Mouse (Mus musculus): ENCODE measurements around the gene Fuk.
"Not testable (repeated sequence)": the region's sequence is repeated elsewhere in the genome, so short reads cannot be mapped to it uniquely, and the experiment has no call there.

Gene Fuk

DNA sequence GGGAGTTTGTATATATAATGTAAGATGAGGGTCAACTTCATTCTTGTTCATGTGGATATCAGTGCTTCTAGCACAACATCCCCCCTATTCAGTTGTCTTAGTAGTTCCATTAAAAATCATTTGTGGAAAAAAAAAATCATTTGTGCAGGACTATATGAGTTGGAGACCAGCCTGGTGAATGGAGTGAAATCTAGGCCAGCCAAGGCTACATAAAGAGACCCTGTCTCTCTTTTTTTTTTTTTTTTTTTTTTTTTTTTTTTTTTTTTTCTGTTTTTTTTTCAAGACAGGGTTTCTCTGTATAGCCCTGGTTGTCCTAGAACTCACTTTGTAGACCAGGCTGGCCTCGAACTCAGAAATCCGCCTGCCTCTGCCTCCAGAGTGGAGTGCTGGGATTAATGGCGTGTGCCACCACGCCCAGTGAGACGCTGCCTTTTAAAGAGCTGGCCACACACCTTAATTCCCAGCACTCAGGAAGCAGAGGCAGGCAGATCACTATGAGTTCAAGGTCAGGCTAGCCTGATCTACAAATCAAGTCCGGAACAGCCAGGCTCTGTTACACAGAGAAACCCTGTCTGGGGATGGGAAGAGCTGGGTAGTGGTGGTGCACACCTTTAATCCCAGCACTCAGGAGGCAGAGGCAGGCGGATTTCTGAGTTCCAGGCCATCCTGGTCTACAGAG lies 40.8 kb downstream of the Fuk start:
- not testable (repeated sequence) for H3K27me3 ChIP-seq (ENCODE audit: control insufficient read depth, insufficient read depth, low read length, poor library complexity, severe bottlenecking); DNase-seq (ENCODE audit: low read depth, low spot score); H3K36me3 ChIP-seq (ENCODE audit: control insufficient read depth, insufficient read depth, low read length, poor library complexity, severe bottlenecking)

DNA sequence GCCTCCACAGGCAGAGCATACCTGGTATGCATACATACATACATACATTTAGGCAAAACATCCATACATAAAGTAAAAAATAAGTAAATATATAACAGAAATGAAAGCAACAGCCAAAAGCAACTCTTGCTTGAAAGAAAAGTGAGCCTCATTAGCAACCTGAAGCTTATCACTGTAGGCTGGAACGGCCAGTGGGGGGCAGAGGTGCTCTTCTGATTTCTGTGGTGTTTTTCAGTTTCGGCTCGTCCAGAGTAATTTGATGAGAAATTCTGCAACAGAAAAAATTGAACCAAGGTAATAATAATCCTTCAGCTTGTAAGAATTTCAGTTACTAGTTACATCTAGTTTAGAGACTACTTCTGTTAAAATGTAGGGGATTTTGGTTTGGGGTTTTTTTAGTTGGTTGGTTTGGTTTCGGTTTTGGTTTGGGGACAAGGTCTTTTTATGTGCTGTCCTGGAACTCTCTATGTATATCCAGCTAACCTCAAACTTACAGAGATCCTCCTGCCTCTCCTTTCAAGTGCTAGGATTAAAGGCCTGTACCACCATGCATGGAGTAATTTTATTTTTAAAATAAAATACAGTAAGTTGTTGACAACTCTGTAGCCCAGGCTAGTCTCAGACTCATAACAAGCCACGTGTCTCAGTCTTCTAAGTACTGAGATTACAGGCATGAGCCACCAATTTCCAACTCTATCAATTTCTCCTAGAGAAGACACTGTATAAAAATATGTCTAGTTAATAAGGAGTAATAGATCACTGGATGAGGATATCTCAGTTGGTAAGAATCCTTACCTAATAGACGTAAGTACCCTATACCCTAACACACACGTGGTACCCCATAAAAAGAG lies 42.4 kb downstream of the Fuk start:
- Histone ChIP-seq H3K27me3 (ENCODE audit: control insufficient read depth, insufficient read depth, low read length, poor library complexity, severe bottlenecking) (no peaks in the 10 kb centered on the region), H3K36me3 (ENCODE audit: control insufficient read depth, insufficient read depth, low read length, poor library complexity, severe bottlenecking) (peaks cover 9% of the 10 kb centered on the region)
- peak; percentile 74 for DNase-seq (ENCODE audit: low read depth, low spot score)

GRCm38 (mm10) chr8:110856760-110857461 lies 45.4 kb downstream of the Fuk start:
- no peaks in the 10 kb centered on the region for H3K27me3 ChIP-seq (ENCODE audit: control insufficient read depth, insufficient read depth, low read length, poor library complexity, severe bottlenecking)
- H3K36me3 ChIP-seq (ENCODE audit: control insufficient read depth, insufficient read depth, low read length, poor library complexity, severe bottlenecking) = peaks cover 28% of the 10 kb centered on the region
- peak; percentile 25 for DNase-seq (ENCODE audit: low read depth, low spot score)

- H3K27me3 ChIP-seq (ENCODE audit: control insufficient read depth, insufficient read depth, low read length, poor library complexity, severe bottlenecking); DNase-seq (ENCODE audit: low read depth, low spot score): not testable (repeated sequence)
- peaks cover 32% of the 10 kb centered on the region for H3K36me3 ChIP-seq (ENCODE audit: control insufficient read depth, insufficient read depth, low read length, poor library complexity, severe bottlenecking)
Measured at GRCm38 (mm10) chr8:110856073-110856472, 46.2 kb downstream of the Fuk start.

DNA sequence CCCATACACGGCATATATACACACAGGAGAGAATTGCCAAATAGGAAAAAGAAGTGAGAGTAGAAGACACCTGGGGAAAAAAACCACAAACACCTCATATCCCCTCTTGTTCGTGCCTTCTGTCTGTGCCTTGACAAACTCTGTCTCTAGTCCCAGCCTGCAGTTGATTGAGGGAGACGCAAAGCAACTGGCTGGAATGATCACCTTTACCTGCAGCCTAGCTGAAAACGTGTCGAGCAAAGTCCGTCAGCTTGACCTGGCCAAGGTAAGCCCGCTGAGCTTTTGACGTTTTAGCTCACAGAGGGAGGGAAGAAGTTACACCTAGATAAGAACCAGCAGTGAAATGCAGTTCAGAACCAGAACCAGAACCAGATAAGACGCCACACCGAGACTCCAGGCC lies 51.1 kb downstream of the Fuk start:
- Histone ChIP-seq H3K27me3 (ENCODE audit: control insufficient read depth, insufficient read depth, low read length, poor library complexity, severe bottlenecking) (no peaks in the 10 kb centered on the region), H3K36me3 (ENCODE audit: control insufficient read depth, insufficient read depth, low read length, poor library complexity, severe bottlenecking) (peaks cover 28% of the 10 kb centered on the region)
- no peak for DNase-seq (ENCODE audit: low read depth, low spot score)

GRCm38 (mm10) chr8:110847645-110848495 lies 54.4 kb downstream of the Fuk start:
- H3K36me3 ChIP-seq (ENCODE audit: control insufficient read depth, insufficient read depth, low read length, poor library complexity, severe bottlenecking) = peaks cover 19% of the 10 kb centered on the region
- peak; percentile 6 for DNase-seq (ENCODE audit: low read depth, low spot score)
- no peaks in the 10 kb centered on the region for H3K27me3 ChIP-seq (ENCODE audit: control insufficient read depth, insufficient read depth, low read length, poor library complexity, severe bottlenecking)

DNA sequence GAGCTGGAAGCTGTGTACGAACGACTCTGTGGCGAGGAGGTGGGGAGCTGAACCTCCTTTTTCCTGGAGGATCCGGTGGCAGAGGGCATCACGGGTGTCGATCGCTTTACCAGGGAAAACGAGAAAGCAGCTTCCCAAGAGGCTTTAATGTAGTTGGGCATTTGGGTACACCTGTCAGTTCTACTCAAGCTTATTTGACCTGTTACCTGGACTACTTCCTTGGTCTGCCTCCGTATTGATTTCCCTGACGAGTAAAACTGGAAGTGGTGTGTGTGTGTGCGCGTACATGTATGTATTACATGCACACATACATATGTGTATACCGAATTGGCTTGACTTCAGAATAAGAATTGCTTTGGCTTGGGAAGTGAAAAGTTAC lies 55.1 kb downstream of the Fuk start:
- Histone ChIP-seq H3K27me3 (ENCODE audit: control insufficient read depth, insufficient read depth, low read length, poor library complexity, severe bottlenecking) (no peaks in the 10 kb centered on the region), H3K36me3 (ENCODE audit: control insufficient read depth, insufficient read depth, low read length, poor library complexity, severe bottlenecking) (peaks cover 16% of the 10 kb centered on the region)
- no peak for DNase-seq (ENCODE audit: low read depth, low spot score)

DNA sequence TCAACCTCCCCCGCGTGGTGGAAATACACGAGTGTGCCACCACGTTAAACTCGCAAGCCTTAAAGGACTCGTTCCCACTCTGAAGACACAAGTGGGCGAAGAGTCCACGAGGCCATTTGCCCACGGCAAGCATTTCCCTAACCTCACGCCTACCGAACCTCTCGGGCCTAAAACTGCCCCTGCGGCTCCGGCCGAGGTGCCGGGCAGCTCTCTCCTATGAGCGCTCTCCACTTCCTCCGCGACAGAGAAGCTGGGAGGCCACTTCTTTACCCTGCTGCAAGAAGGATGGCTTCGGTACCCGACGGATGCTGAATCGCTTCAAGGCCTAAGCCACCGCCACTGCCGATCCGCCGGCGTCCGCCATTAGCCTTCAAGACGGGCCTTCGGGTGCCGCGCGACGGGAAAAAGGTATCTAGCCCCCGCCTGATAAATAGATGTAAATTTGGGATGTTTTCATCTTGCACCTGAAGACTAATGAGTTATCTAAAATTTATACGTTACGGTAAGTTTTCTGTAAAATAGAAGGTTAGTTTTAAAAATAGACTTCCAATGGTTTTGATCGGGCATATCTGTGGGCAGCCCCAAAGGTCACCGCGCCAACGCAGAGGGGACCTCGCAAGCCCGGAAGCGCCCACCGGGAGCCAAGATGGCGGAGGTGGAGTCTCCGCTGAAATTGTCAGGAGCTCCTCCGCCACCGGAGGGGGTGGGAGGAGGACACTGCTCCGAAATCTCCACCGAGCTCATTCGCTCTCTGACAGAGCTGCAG lies 55.7 kb downstream of the Fuk start, which contains the start of the genes Cog4 and Sf3b3:
Cog4 (plus strand) TSS at position 196 of the 766 bp plus-strand sequence.
Sf3b3 (minus strand) TSS at position 383 of the 766 bp plus-strand sequence.
- H3K36me3 ChIP-seq (ENCODE audit: control insufficient read depth, insufficient read depth, low read length, poor library complexity, severe bottlenecking) = peaks cover 17% of the 10 kb centered on the region
- peak; percentile 92 for DNase-seq (ENCODE audit: low read depth, low spot score)
- H3K27me3 ChIP-seq (ENCODE audit: control insufficient read depth, insufficient read depth, low read length, poor library complexity, severe bottlenecking) = no peaks in the 10 kb centered on the region

DNA sequence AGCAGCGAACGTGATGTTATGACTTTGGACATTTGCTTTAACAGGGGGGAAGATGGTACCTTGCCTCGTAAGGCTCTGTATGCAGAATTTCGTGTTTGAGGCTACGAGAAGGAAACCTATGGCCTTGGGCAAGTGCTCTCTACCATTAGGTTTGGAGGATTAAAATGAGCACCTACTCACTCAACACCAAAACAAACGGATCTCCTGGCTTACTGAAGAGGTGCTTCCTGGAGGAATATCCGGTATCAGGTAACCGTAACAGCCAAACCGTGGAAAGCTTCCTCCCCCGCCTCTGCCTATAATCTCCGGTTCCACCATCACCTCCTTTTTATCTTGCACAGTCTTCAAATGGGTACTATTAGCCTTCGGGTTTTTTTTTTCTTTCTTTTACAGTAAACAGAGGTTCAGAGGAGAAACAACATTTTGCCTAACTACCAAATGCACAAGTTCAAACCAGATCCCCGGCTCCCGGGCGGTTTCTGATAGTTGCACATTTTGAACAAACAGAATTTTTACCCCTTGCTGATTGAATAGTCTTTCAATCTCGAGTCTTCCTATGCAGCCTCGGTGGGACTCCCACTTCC lies 56.4 kb downstream of the Fuk start:
- Histone ChIP-seq H3K27me3 (ENCODE audit: control insufficient read depth, insufficient read depth, low read length, poor library complexity, severe bottlenecking) (no peaks in the 10 kb centered on the region), H3K36me3 (ENCODE audit: control insufficient read depth, insufficient read depth, low read length, poor library complexity, severe bottlenecking) (peaks cover 12% of the 10 kb centered on the region)
- DNase-seq (ENCODE audit: low read depth, low spot score) = peak; percentile 21

DNA sequence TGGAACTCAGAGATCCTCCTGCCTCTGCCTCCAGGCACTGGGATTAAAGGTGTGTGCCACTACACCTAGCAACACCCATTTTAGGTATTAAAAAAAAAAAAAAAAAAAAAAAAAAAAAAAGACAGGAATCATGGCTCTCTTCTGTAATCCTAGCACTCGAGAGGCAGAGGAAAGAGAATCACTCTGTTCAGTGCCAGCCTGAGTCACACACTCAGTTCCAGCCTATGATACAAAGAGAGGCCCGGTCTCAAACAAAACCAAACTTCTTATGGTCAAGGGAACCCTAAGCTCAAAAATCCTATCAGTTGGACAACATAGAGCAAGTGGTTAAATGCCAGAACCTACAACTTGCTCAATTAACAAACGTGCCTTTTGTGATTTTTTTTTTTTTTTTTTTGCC lies 57.3 kb downstream of the Fuk start:
- H3K27me3 ChIP-seq (ENCODE audit: control insufficient read depth, insufficient read depth, low read length, poor library complexity, severe bottlenecking) = no peaks in the 10 kb centered on the region
- DNase-seq (ENCODE audit: low read depth, low spot score) = no peak
- H3K36me3 ChIP-seq (ENCODE audit: control insufficient read depth, insufficient read depth, low read length, poor library complexity, severe bottlenecking) = peaks cover 10% of the 10 kb centered on the region

GRCm38 (mm10) chr8:110843207-110843606 lies 59.1 kb downstream of the Fuk start:
- no peaks in the 10 kb centered on the region for H3K27me3 ChIP-seq (ENCODE audit: control insufficient read depth, insufficient read depth, low read length, poor library complexity, severe bottlenecking)
- DNase-seq (ENCODE audit: low read depth, low spot score) = no peak
- peaks cover 21% of the 10 kb centered on the region for H3K36me3 ChIP-seq (ENCODE audit: control insufficient read depth, insufficient read depth, low read length, poor library complexity, severe bottlenecking)

DNA sequence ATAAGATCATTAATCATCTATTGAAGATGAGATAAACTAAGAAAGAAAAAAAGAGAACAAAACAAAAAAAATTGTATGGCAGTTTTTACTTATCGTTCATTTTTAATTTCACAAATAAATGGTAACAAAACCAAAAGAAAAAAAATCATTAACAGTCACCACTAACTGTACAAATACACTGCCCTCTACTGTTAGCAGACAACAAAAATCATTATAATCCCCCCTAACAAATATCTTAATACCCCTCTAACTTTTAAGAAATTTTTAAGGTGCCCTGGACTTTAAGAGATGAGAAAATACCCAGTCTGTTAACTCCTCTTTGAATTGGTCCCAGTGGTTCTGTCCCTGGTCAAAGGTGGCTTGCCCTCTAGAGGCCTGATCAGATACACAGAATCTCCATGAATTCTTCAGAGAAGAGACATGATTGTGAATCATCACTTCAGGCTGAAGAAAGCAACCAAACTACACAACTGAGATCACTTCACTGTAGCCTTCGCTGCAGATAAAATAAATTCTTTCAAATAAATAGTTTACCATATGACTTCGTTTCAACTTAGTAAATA lies 60.2 kb downstream of the Fuk start:
- Histone ChIP-seq H3K36me3 (ENCODE audit: control insufficient read depth, insufficient read depth, low read length, poor library complexity, severe bottlenecking) (peaks cover 23% of the 10 kb centered on the region), H3K27me3 (ENCODE audit: control insufficient read depth, insufficient read depth, low read length, poor library complexity, severe bottlenecking) (no peaks in the 10 kb centered on the region)
- DNase-seq (ENCODE audit: low read depth, low spot score) = no peak
